Mouse (Mus musculus): ENCODE results near the gene Rusc1. TPM values are rescaled to one million over a fixed set of nuclear protein-coding genes. Genes with fewer than 3 reads are reported as not detected.

Gene Rusc1
- polyA plus RNA-seq (2012) = 0.34 and 0.49 TPM in 2 replicates

DNA sequence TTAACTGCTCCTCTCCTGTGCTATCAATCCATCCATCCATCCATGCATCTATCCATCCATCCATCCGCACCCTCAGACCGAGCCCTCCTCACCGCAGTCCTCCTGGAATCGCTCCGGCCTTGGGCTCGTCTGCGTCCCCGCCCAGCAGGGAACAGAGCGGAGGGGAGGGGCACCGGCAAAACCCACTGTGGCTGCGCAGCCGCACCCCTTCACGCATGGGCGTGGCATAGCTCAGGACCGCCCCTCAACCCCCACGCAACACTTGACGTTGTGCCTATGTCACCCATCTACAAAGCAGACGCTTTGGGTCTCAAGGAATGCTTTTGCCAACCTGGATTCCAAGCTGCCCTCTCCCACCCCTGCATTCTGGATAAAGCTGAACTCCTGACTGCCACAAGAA lies at the start of gene Rusc1:
Gene Rusc1, minus strand, starts transcription at position 137 of the 400 bp plus-strand sequence.
- peak within 1 kb of the TSS; percentile 35 for H3K4me3 ChIP-seq (replicated peaks)

DNA sequence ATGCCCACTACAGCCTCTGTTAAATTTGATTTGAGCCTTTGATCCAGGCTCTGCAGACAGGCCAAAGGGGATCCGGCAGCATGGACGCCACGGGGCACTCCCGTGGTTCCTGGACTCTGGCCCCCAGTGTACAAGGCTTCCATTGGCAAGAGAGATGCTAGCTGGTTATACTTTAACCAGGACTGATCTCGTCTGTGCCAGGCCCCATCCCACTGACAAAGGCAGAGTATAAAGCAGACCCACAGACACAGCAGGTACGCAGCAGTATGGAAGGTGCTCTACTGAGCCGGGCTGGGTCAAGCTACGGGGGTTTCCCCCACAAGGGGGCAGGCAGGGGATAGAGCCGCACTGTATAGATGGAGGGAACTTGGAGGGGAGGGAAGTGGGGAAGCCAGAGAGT lies 43.3 kb upstream of the Rusc1 start:
- H3K4me3 ChIP-seq (replicated peaks) = peak overlapping the region; percentile 83
- peaks cover 4% of the 10 kb centered on the region; the same call in 1 of the 2 replicates for H3K9me3 ChIP-seq (ENCODE audit: control insufficient read depth, low read length)
- H3K27me3 ChIP-seq (ENCODE audit: control insufficient read depth) = no peaks in the 10 kb centered on the region
- TF ChIP-seq TAL1 (IDR thresholded peaks at IDR 0.05; ENCODE audit: low read length) = no peak
- no peak for TF ChIP-seq GATA1 (IDR thresholded peaks at IDR 0.05; ENCODE audit: low read length)
- peaks cover 52% of the 10 kb centered on the region for H3K36me3 ChIP-seq (ENCODE audit: control insufficient read depth)
- H3K4me1 ChIP-seq (ENCODE audit: control insufficient read depth) = peaks cover 96% of the 10 kb centered on the region

More for the DNA sequence above, at the start of gene Rusc1:
- Histone ChIP-seq H3K27me3 (ENCODE audit: control insufficient read depth) (peaks cover 46% of the 10 kb centered on the region), H3K36me3 (ENCODE audit: control insufficient read depth) (peaks cover 49% of the 10 kb centered on the region), H3K9me3 (ENCODE audit: control insufficient read depth, low read length) (peaks cover 5% of the 10 kb centered on the region), H3K4me1 (ENCODE audit: control insufficient read depth) (peaks cover 69% of the 10 kb centered on the region)
- TF ChIP-seq TAL1 (IDR thresholded peaks at IDR 0.05; ENCODE audit: low read length) (no peak), GATA1 (IDR thresholded peaks at IDR 0.05; ENCODE audit: low read length) (no peak)

DNA sequence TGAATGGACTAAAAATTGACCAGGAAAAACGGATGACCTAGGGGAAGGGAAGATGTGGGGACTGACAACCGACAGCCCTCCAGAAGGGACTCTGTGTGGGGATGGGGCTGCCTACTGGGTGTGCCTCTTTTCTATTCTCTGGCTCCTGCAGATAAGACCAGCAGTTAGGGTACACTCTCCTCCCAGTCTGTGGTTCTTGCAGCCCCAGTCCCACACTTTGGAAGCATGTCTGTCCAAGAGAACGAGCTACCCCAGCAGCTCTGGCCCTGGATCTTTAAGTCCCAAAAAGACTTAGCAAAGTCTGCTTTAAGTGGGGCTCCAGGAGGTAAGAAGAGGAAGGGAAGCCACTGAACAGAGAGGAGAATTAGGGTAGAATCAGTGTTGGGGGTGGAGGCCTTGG lies 42.8 kb upstream of the Rusc1 start, which contains the start of gene Pklr:
Gene Pklr, plus strand, starts transcription at position 185 of the 400 bp plus-strand sequence.
- peak within 1 kb of the TSS; percentile 83 for H3K4me3 ChIP-seq (replicated peaks)
- H3K27me3 ChIP-seq (ENCODE audit: control insufficient read depth) = no peaks in the 10 kb centered on the region
- H3K36me3 ChIP-seq (ENCODE audit: control insufficient read depth) = peaks cover 48% of the 10 kb centered on the region
- peaks cover 95% of the 10 kb centered on the region for H3K4me1 ChIP-seq (ENCODE audit: control insufficient read depth)
- TF ChIP-seq TAL1 (IDR thresholded peaks at IDR 0.05; ENCODE audit: low read length) (0 out of 3 replicates have a peak, but pooled peaks have one; percentile 21), GATA1 (IDR thresholded peaks at IDR 0.05; ENCODE audit: low read length) (peak; percentile 25; the same call in 1 of the 2 replicates)
- H3K9me3 ChIP-seq (ENCODE audit: control insufficient read depth, low read length) = peaks cover under 1% of the 10 kb centered on the region; the same call in 1 of the 2 replicates

DNA sequence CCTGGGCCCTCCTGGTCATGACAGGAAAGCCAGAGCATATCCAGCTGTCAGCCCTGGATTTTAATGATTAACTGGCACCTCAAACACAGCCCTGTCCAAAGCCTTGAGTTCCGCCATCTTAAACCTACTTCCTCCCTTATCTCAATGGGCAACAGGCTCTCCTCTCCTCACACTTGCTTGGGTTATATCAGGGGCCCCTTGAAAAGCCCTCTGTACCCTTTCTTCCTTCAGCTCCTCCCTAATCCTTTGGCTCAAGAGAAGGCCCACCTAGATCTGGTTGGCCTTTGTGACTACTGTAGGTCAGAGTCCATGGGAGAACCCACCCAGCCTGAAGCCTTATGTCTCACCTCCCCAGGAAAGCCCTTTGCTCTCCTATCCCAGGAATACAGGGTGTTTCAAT lies 40.6 kb upstream of the Rusc1 start:
- peak overlapping the region; percentile 66 for H3K4me3 ChIP-seq (replicated peaks)
- H3K9me3 ChIP-seq (ENCODE audit: control insufficient read depth, low read length) = no peaks in the 10 kb centered on the region
- no peak; the same call in 1 of the 2 replicates for TF ChIP-seq GATA1 (IDR thresholded peaks at IDR 0.05; ENCODE audit: low read length)
- TF ChIP-seq TAL1 (IDR thresholded peaks at IDR 0.05; ENCODE audit: low read length) = no peak
- H3K27me3 ChIP-seq (ENCODE audit: control insufficient read depth) = no peaks in the 10 kb centered on the region
- peaks cover 95% of the 10 kb centered on the region for H3K4me1 ChIP-seq (ENCODE audit: control insufficient read depth)
- peaks cover 28% of the 10 kb centered on the region for H3K36me3 ChIP-seq (ENCODE audit: control insufficient read depth)

DNA sequence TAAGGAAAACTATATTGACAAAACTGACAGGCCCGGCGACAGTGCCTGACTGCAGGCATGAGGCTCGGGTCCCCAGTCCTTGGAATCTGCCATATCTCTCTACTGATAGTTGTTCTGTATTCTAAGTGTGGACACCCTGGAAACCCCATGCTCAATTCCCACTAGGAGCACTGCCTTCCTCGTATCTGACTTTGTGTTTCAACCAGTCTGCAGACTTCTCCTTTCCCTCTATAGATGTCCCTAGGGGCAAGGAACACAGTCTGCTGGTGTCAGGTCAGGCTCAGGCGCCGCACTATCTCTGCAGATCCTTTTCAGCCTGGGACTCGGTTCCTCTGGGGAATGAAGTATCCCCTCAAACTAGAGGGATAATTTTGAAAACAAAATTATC lies 39.9 kb upstream of the Rusc1 start:
- Histone ChIP-seq H3K4me3 (replicated peaks) (peak overlapping the region; percentile 66), H3K36me3 (ENCODE audit: control insufficient read depth) (peaks cover 21% of the 10 kb centered on the region), H3K4me1 (ENCODE audit: control insufficient read depth) (peaks cover 95% of the 10 kb centered on the region), H3K27me3 (ENCODE audit: control insufficient read depth) (no peaks in the 10 kb centered on the region), H3K9me3 (ENCODE audit: control insufficient read depth, low read length) (no peaks in the 10 kb centered on the region)
- no peak for TF ChIP-seq TAL1 (IDR thresholded peaks at IDR 0.05; ENCODE audit: low read length)
- TF ChIP-seq GATA1 (IDR thresholded peaks at IDR 0.05; ENCODE audit: low read length) = no peak

DNA sequence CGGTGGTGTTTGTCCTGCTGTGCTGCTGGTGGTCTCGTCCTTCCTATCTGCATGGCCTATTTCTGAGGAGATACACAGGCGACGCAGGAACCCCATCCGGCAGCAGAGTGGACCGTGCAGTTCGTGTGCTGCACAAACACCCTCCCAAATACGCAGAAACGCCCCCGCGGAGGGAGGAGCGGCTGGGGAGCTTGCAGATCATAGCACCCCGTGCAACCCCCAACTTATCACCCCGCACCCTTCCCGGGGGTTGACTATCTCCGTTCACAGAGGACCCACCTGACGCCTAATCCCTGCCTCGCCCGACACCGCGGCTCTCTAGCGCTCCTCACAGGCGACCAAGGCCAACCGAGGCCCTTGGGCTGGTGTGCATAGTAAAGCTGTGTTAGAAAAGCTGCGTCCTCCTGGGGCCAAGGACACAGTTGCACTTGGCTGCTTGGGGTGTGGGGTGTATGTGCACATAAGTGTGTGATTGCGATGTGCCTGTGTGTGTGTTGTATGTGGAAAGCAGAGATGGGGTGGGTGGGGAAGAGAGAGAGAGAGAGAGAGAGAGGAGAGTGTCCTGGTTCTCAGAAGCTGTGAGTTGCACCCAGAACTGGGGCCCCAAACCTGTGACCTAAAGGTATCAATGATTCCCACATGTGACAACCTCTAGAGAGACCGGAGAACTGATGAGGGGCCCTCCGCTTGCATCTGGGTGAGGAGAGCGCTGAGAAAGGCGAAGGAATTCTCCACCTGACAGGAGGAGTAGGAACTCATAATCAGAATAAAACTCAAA lies 39.4 kb upstream of the Rusc1 start:
- H3K36me3 ChIP-seq (ENCODE audit: control insufficient read depth) = peaks cover 15% of the 10 kb centered on the region
- H3K9me3 ChIP-seq (ENCODE audit: control insufficient read depth, low read length) = no peaks in the 10 kb centered on the region
- H3K4me3 ChIP-seq (replicated peaks) = peak overlapping the region; percentile 66
- H3K4me1 ChIP-seq (ENCODE audit: control insufficient read depth) = peaks cover 95% of the 10 kb centered on the region
- peak; percentile 74 for TF ChIP-seq TAL1 (IDR thresholded peaks at IDR 0.05; ENCODE audit: low read length)
- peak; percentile 65 for TF ChIP-seq GATA1 (IDR thresholded peaks at IDR 0.05; ENCODE audit: low read length)
- no peaks in the 10 kb centered on the region for H3K27me3 ChIP-seq (ENCODE audit: control insufficient read depth)

DNA sequence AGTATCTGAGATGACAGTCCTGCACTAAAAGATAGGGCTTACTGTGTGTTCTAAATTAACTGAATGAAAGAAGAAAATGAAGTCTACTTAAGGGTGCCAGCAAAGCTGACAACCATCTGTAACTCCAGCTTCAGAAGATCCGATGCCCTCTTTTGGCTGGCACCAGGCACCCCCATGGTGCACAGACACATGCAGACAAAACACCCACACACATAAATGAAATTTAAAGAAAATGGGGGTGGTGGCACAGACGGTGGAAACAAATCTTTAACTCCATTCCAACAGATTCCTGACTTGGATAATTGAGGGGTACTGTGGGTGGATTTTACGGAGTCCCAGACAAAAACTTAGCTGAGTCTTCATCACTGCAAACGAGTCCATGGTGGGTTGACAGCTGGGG lies 38.7 kb upstream of the Rusc1 start:
- Histone ChIP-seq H3K36me3 (ENCODE audit: control insufficient read depth) (peaks cover 9% of the 10 kb centered on the region), H3K4me3 (replicated peaks) (peak overlapping the region; percentile 66), H3K27me3 (ENCODE audit: control insufficient read depth) (no peaks in the 10 kb centered on the region), H3K4me1 (ENCODE audit: control insufficient read depth) (peaks cover 91% of the 10 kb centered on the region), H3K9me3 (ENCODE audit: control insufficient read depth, low read length) (no peaks in the 10 kb centered on the region)
- no peak for TF ChIP-seq GATA1 (IDR thresholded peaks at IDR 0.05; ENCODE audit: low read length)
- no peak for TF ChIP-seq TAL1 (IDR thresholded peaks at IDR 0.05; ENCODE audit: low read length)

DNA sequence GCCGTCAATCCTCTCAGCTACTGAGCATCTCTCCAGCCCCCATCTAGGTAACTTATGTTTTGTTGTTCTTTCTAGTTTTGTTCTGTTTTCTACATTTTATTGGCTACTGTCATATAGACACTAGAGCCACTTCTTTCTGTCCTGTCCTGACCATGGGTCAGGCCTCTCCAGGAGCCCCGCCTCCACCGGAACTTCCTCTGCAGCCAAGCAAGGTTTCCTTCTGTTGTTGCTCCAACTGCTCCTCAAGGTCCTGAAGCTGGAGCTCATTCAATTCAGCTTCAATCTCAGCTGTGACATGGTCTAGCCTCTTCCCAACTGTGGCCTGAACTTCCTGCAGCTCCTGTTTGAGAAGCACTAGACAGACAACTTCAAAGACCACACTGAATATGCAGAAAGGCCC lies 36.8 kb upstream of the Rusc1 start:
- no peaks in the 10 kb centered on the region for H3K27me3 ChIP-seq (ENCODE audit: control insufficient read depth)
- peaks cover 5% of the 10 kb centered on the region for H3K36me3 ChIP-seq (ENCODE audit: control insufficient read depth)
- peaks cover 78% of the 10 kb centered on the region for H3K4me1 ChIP-seq (ENCODE audit: control insufficient read depth)
- H3K9me3 ChIP-seq (ENCODE audit: control insufficient read depth, low read length) = no peaks in the 10 kb centered on the region
- no peak overlapping the region for H3K4me3 ChIP-seq (replicated peaks)
- no peak for TF ChIP-seq TAL1 (IDR thresholded peaks at IDR 0.05; ENCODE audit: low read length)
- no peak for TF ChIP-seq GATA1 (IDR thresholded peaks at IDR 0.05; ENCODE audit: low read length)

DNA sequence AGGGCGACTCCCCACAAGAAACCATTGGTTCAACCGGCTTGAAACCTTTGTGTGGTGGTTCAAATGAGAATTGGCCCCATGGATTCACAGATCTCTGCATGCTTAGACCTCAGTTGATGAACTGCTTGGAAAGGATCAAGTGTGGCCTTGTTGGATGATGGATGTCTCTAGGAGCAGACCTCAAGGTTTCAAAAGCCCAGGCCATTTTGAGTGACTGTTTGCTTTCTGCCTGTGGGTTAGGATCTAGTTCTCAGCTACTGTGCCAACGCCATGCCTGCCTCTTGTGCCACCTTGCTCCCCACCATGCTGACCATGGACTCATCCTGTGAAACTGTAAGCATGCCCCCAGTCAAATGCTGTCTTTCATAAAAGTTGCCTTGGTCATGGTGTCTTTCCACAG lies 32.9 kb upstream of the Rusc1 start:
- peaks cover 58% of the 10 kb centered on the region for H3K4me1 ChIP-seq (ENCODE audit: control insufficient read depth)
- H3K36me3 ChIP-seq (ENCODE audit: control insufficient read depth) = peaks cover 2% of the 10 kb centered on the region; the same call in 1 of the 2 replicates
- TF ChIP-seq TAL1 (IDR thresholded peaks at IDR 0.05; ENCODE audit: low read length) (no peak), GATA1 (IDR thresholded peaks at IDR 0.05; ENCODE audit: low read length) (no peak)
- no peak overlapping the region for H3K4me3 ChIP-seq (replicated peaks)
- no peaks in the 10 kb centered on the region for H3K27me3 ChIP-seq (ENCODE audit: control insufficient read depth)
- no peaks in the 10 kb centered on the region for H3K9me3 ChIP-seq (ENCODE audit: control insufficient read depth, low read length)
